Mouse (Mus musculus): ENCODE results near the gene Aipl1. TPM values are rescaled to one million over a fixed set of nuclear protein-coding genes. Genes with fewer than 3 reads are reported as not detected.

Aipl1 gene
- total RNA-seq, 2 experiments from 2014 or later, result not detected

Other genes with a start within 250 kb of the Aipl1 start
- gene Pimreg, start 4.5 kb upstream of the Aipl1 start, total RNA-seq (2021), result under 1 TPM; 0.33 to 0.74 TPM
- gene Pitpnm3, start 98.3 kb upstream of the Aipl1 start, total RNA-seq (2021), result 1 to 10 TPM; 1.1 to 1.3 TPM
- gene Gm43951, start 169.3 kb upstream of the Aipl1 start, total RNA-seq (2021), result under 1 TPM; 0.13 to 0.15 TPM
- gene 4933427D14Rik, start 169.9 kb upstream of the Aipl1 start, total RNA-seq (2021), result 1 to 10 TPM; 1.9 to 2.4 TPM
- gene Txndc17, start 170.0 kb upstream of the Aipl1 start, total RNA-seq (2021), result 10 to 100 TPM; 40.3 to 46.9 TPM
- gene Med31, start 178.1 kb upstream of the Aipl1 start, total RNA-seq (2021), result 10 to 100 TPM; 10.4 to 10.7 TPM
- gene Slc13a5, start 229.7 kb upstream of the Aipl1 start, total RNA-seq (2021), result not detected